Mouse (Mus musculus): ENCODE measurements around the gene Sprr2a1.
"Not testable (repeated sequence)": the region's sequence is repeated elsewhere in the genome, so short reads cannot be mapped to it uniquely, and the experiment has no call there.

DNA sequence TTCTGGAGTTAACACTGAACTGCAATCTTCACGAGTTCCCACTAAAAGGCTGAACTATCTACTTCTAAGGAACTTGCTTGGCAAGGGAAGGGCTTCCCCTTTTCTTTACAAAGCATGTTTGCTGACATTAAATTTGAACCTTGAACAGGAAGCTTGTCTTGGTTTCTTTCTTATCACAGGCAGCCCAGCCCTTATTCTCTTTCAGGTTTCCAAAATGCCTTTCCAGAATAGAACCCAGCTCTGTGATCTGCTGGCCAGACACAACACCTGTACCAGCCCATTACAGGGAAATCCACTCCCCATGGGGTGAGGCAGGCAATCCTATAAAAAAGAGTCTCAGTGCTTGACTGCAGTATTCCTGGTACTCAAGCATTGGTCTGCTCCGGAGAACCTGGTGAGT lies at the start of gene Sprr2a1, which contains the start of gene Sprr2a2:
- not testable (repeated sequence) for TF ChIP-seq CTCF, EP300 (IDR thresholded peaks at IDR 0.05; ENCODE audit: low read depth)
